10 mouse cellular contexts compared by ENCODE assay signal in genomic region chr5:136303409-136303983, GRCm38 (mm10). TPM values are rescaled to one million over a fixed set of nuclear protein-coding genes. Genes with fewer than 3 reads are reported as not detected.
DNase-seq lines count a peak whose midpoint lies in the region; ATAC-seq lines count a peak whose summit lies in the region.
"Had no signal": no experiment of that assay in that cellular context is flagged by ENCODE, and none has a peak within 500 bp of the region (broad histone marks: within the 10 kb centered on the region; RNA-seq: fewer than 3 reads in every experiment).

No protein-coding gene starts in this region.

- DNase-seq in frontal cortex, postnatal 14 days (ENCODE audit: low spot score in 2 of 2) = no peak
- DNase-seq in layer of hippocampus, postnatal 36 days = peak; percentile 6 to 7
- DNase-seq in layer of hippocampus, adult 18-20 months (ENCODE audit: low spot score in 2 of 2) = no peak
- DNase-seq in right cerebral cortex, postnatal 14 days = peak; percentile 29
- no peak for DNase-seq in right cerebral cortex, postnatal 36 days (ENCODE audit: low spot score in 2 of 2)
- DNase-seq in telencephalon, adult 2 months (ENCODE audit: low read depth, low spot score) = peak; percentile 34
- DNase-seq in adrenal gland, adult 8-10 months = no peak
- DNase-seq: cerebellum, postnatal 25 days; kidney, adult 18-20 months had no signal

- ATAC-seq in frontal cortex, adult (ENCODE audit: low TSS enrichment) = peak; percentile 31; the same call in 1 of the 2 replicates

RNA-seq across cellular contexts. Expression of gene Sh2b2, which starts 57.1 kb away (rescaled TPM):
- 1 to 10 TPM; 5.0 to 6.6 TPM for total RNA-seq in layer of hippocampus, postnatal 36 days (2021)
- 1 to 10 TPM; 6.5 to 7.7 TPM for total RNA-seq in layer of hippocampus, adult 18-20 months (2021)
- 10 to 100 TPM in 2 of 4 experiments, 1 to 10 TPM in 2; 7.2 to 14.9 (median 11.4) TPM for total RNA-seq in adrenal gland, adult 8-10 months (2022)

Comparison
In these comparisons a context has a peak if more than half of its experiments do, and no peak if none do; other contexts are left out.
1. DNase-seq: peak in layer of hippocampus, postnatal 36 days (2 of 2), right cerebral cortex, postnatal 14 days (single experiment) and telencephalon, adult 2 months (single experiment); none in frontal cortex, postnatal 14 days (0 of 2), layer of hippocampus, adult 18-20 months (0 of 2), right cerebral cortex, postnatal 36 days (0 of 2) and adrenal gland, adult 8-10 months (single experiment).